Mouse (Mus musculus): Measurements from ENCODE around the gene Cluh. TPM values are rescaled to one million over a fixed set of nuclear protein-coding genes. Genes with fewer than 3 reads are reported as not detected.
A peak's percentile ranks its signal among the peaks of the same experiment; 100 is the strongest.

Gene Cluh
- total RNA-seq, 2 experiments from 2014 or later: 35.3 to 74.4 TPM

DNA sequence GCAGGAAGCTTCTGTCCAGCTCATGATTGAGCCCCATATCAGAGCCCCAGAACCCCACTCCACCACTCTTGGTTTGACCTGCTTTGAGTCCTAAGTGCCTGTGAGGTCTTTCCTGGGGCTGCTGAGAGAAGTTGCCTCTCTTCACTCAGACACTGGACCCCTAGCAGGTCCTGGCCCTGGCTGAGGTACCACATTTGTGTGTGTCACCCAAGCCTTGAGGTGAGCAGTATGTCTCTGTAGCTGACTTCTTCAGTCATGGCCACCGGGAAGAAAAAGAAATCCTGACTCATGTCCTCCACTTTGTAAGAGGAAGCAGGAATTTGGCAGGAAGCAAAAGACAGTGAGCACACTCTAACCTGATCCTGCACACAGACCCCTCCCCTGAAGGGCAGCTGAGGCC lies 9.7 kb upstream of the Cluh start:
- 0 out of 2 replicates have a peak, but pooled peaks have one; percentile 5 for ATAC-seq (replicated peaks; ENCODE audit: poor library complexity, severe bottlenecking)

GRCm38 (mm10) chr11:74647966-74648365 lies 1.3 kb upstream of the Cluh start:
- ATAC-seq (replicated peaks; ENCODE audit: poor library complexity, severe bottlenecking): peak; percentile 67

DNA sequence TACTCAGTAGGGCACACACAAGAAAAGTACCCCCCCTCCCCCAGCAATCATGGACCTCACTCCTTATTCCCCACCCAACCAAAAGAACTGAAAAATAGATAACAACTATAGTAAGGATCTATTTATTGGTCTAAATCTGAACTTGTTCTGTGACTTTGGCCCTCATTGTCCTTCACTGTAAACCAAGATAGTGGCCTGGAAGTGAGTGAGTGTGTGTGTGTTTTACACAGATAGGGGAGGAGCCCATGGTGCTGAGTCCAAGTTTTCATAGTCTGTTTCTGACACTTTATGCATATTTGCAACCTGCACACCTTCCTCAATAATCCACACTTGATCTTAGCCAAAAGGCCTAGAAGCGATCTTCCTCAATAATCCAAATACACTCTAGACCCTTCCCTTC lies 619 bp upstream of the Cluh start:
- no peak for ATAC-seq (replicated peaks; ENCODE audit: poor library complexity, severe bottlenecking)

GRCm38 (mm10) chr11:74649647-74650551 lies 604 bp downstream of the Cluh start:
- peak; percentile 28 for ATAC-seq (replicated peaks; ENCODE audit: poor library complexity, severe bottlenecking)

DNA sequence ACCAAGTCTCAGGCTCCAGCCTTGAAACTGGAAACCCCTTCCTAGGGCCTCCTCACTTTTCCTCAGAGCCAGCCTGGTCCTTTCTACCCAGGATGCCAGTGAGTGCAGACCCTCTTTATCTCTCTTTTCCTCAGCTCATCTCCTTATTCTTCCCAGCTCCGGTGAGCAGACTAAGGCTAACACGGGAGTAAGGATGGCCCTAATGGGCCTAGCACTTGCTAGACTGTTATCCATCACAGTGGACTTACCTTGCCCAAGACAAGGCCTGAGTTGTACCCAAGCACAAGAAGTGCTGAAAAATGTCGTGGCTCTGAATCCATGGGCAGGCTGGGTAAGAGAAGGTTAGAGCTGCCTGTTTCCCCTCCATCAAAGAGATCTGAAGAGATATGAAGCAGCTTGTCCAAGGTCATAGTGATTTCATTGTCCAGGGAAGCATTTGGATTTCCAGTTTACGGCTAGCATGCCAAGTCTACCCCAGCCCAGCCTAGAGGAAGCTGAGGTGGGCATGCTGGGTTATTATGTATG lies 1.3 kb downstream of the Cluh start:
- ATAC-seq (replicated peaks; ENCODE audit: poor library complexity, severe bottlenecking): no peak

GRCm38 (mm10) chr11:74652791-74653191 lies 3.5 kb downstream of the Cluh start:
- ATAC-seq (replicated peaks; ENCODE audit: poor library complexity, severe bottlenecking): no peak

DNA sequence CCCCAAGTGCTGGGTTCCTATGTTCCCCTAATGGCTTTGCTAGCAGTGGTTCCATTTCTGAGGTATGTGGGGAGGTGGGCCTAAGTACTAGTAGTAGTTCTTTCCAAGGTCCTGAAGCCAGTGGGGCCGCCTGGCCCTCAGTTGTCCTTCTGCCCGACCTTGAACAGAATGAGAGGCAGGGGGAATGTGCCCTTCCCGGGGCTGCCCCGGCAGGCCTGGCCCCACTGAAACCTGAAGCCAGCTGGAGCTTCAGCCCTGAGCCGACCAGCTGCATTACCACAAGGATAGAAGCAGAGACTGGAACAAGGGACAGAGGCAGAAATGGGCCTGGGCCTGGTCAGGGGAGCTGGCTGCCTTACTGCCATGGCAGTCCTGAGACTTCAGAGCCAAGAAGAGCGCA lies 4.1 kb downstream of the Cluh start:
- ATAC-seq (replicated peaks; ENCODE audit: poor library complexity, severe bottlenecking): no peak

- no peak for ATAC-seq (replicated peaks; ENCODE audit: poor library complexity, severe bottlenecking)
Measured at GRCm38 (mm10) chr11:74655941-74656340, 6.6 kb downstream of the Cluh start.

- no peak for ATAC-seq (replicated peaks; ENCODE audit: poor library complexity, severe bottlenecking)
Measured at GRCm38 (mm10) chr11:74660336-74660735, 11.0 kb downstream of the Cluh start.

DNA sequence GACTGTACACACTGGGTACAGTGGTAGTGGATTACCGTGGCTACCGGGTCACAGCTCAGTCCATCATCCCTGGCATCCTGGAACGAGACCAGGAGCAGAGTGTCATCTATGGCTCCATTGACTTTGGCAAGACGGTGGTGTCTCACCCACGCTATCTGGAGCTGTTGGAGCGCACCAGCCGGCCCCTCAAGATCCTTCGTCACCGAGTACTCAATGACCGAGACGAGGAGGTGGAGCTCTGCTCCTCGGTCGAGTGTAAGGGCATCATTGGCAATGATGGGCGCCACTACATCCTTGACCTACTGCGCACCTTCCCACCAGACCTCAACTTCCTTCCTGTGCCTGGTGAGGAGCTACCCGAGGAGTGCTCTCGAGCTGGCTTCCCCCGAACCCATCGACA lies 12.3 kb downstream of the Cluh start:
- no peak for ATAC-seq (replicated peaks; ENCODE audit: poor library complexity, severe bottlenecking)

- no peak for ATAC-seq (replicated peaks; ENCODE audit: poor library complexity, severe bottlenecking)
Measured at GRCm38 (mm10) chr11:74662221-74662620, 12.9 kb downstream of the Cluh start.

DNA sequence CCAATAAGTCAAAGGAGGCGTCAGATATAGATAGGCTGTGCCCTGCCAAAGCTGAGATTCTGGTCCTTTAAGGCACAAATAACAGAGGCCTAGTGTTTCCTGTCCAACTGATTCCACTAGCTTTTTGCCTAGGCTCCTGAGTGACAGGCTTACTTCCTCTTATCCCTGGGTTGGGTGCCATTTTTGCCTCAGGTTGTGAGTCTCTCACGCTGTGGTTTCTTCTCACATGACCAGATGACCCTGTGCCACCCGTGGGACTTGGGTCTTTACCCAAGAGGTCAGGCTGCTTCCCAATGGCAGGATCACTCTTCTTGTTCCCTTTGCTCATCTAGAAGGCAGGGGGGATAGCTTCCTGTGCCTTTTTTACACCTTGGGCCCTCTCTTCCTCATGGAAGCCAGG lies 15.0 kb downstream of the Cluh start:
- ATAC-seq (replicated peaks; ENCODE audit: poor library complexity, severe bottlenecking): peak; percentile 54

- ATAC-seq (replicated peaks; ENCODE audit: poor library complexity, severe bottlenecking): 0 out of 2 replicates have a peak, but pooled peaks have one; percentile 20
Measured at GRCm38 (mm10) chr11:74664906-74665305, 15.6 kb downstream of the Cluh start.

GRCm38 (mm10) chr11:74665631-74666283 lies 16.5 kb downstream of the Cluh start:
- ATAC-seq (replicated peaks; ENCODE audit: poor library complexity, severe bottlenecking): no peak

DNA sequence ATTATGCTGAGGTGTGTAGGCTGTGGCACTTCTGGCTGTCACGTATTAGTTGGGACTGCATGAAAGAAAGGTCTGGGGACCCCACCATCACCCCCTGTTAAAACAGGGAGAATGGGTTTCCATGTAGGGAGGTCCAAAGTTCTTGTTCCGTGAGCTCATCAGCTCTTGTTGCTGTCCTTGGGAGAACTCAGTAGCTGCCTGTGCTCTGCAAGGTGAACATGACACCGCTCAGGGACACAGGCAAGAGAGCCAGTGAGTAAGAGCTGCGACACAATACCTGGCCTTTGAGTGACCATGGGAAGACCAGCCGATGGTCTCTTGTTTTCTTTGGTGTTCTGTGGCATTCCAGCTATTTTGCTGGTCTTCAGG lies 17.0 kb downstream of the Cluh start:
- no peak for ATAC-seq (replicated peaks; ENCODE audit: poor library complexity, severe bottlenecking)

- ATAC-seq (replicated peaks; ENCODE audit: poor library complexity, severe bottlenecking): no peak
Measured at GRCm38 (mm10) chr11:74666776-74667581, 17.7 kb downstream of the Cluh start.

DNA sequence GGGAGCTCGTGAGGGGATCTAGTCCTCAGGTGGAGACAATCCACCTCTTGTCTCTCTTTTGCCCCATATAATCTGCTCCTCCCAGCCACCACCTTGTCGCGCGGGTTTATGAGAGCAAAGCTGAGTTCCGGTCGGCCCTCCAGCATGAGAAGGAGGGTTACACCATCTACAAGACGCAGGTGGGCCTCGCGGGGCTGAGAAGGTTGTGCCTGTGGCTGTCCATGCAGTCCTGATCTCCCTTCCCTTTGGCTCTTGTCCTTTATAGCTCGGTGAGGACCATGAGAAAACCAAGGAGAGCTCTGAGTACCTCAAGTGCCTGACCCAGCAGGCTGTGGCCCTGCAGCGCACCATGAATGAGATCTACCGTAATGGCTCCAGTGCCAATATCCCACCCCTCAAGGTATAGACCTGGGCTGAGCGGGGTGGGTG lies 18.3 kb downstream of the Cluh start:
- ATAC-seq (replicated peaks; ENCODE audit: poor library complexity, severe bottlenecking): no peak

- no peak for ATAC-seq (replicated peaks; ENCODE audit: poor library complexity, severe bottlenecking)
Measured at GRCm38 (mm10) chr11:74668466-74668865, 19.2 kb downstream of the Cluh start.

- ATAC-seq (replicated peaks; ENCODE audit: poor library complexity, severe bottlenecking): no peak
Measured at GRCm38 (mm10) chr11:74668971-74669370, 19.7 kb downstream of the Cluh start.

GRCm38 (mm10) chr11:74670151-74670550 lies 20.9 kb downstream of the Cluh start:
- no peak for ATAC-seq (replicated peaks; ENCODE audit: poor library complexity, severe bottlenecking)

GRCm38 (mm10) chr11:74671013-74671412 lies 21.7 kb downstream of the Cluh start:
- no peak for ATAC-seq (replicated peaks; ENCODE audit: poor library complexity, severe bottlenecking)

Measured in granulocyte monocyte progenitor cell, adult 5-6 weeks (primary cell).